Mouse (Mus musculus) limb, embryonic 13.5 days (tissue): Measurements from ENCODE around the gene Rad51d. TPM values are rescaled to one million over a fixed set of nuclear protein-coding genes. Genes with fewer than 3 reads are reported as not detected.

Source experiments
- ATAC-seq: fragments of 200-750 bp; cut with Nextera tagmentation; 2 replicates; pipeline ENCODE4 v1.8.0; 2017; ENCODE audit warnings: low read depth, moderate number of reproducible peaks, moderate TSS enrichment; ENCODE audit not compliant: low FRiP score
- H3K27ac ChIP-seq: fragments of 300-500 bp; sonication (generic); 2 replicates; pipeline ENCODE4 v1.5.1; 2015; ENCODE audit warnings: inconsistent platforms, mild to moderate bottlenecking, moderate library complexity
- H3K27me3 ChIP-seq: fragments of 300-500 bp; sonication (generic); 2 replicates; pipeline ENCODE4 v1.6.1; 2015; ENCODE audit warnings: mild to moderate bottlenecking, inconsistent platforms
- H3K36me3 ChIP-seq: fragments of 300-500 bp; sonication (generic); 2 replicates; pipeline ENCODE4 v1.6.1; 2015; ENCODE audit warnings: inconsistent platforms, mild to moderate bottlenecking, moderate library complexity
- H3K4me1 ChIP-seq: fragments of 300-500 bp; sonication (generic); 2 replicates; pipeline ENCODE4 v1.6.1; 2015; ENCODE audit warnings: inconsistent platforms
- H3K4me2 ChIP-seq: fragments of 300-500 bp; sonication (generic); replicated peaks from 2 replicates; pipeline ENCODE4 v1.6.1; 2015; ENCODE audit warnings: inconsistent platforms, mild to moderate bottlenecking, moderate library complexity
- H3K4me3 ChIP-seq: fragments of 300-500 bp; sonication (generic); 2 replicates; pipeline ENCODE4 v1.5.1; 2015; ENCODE audit warnings: moderate library complexity, mild to moderate bottlenecking, inconsistent platforms
- H3K9ac ChIP-seq: fragments of 300-500 bp; sonication (generic); 2 replicates; pipeline ENCODE4 v1.6.1; 2015; ENCODE audit warnings: mild to moderate bottlenecking, inconsistent platforms
- H3K9me3 ChIP-seq: fragments of 300-500 bp; sonication (generic); 2 replicates; pipeline ENCODE4 v1.6.1; 2016; ENCODE audit warnings: inconsistent platforms
- WGBS: fragments of 180-500 bp; shearing (Covaris S2); methylation state at CpG from one replicate; pipeline ENCODE4 v1.1.7; 2015; 5-methylcytosine and 5-hydroxymethylcytosine counted together
- polyA plus RNA-seq: library from polyadenylated mRNA; unstranded; fragments of >200 nt; fragmentation: Nextera tagmentation; extraction: Ambion mirVana; gene quantifications from 2 replicates; pipeline ENCODE4 v1.2.1, GENCODE M21; 2015

Rad51d gene
- polyA plus RNA-seq, 1 experiment from 2014 or later: 12.6 TPM

DNA sequence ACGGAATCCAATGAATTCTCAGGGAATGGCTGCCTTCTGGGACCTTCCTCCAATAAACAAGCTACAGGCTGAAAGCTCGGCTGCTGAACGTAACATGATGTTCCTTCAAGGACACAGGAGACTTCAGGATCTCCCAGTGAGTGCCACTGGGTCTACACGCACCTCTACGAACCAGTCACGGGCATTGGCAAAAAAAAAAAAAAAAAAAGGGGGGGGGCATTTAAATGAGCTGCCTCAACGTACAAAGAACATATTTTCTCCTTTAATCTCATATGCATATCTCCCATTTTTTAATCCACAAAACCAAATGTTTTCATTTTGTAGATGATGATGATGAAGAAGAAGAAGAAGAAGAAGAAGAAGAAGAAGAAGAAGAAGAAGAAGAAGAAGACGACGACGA, 24.5 kb downstream of the Rad51d start:
- Histone ChIP-seq H3K4me2 (no peak overlapping the region), H3K9me3 (no peaks in the 10 kb centered on the region), H3K36me3 (no peaks in the 10 kb centered on the region), H3K27ac (no peak overlapping the region), H3K4me3 (no peak overlapping the region), H3K9ac (no peak overlapping the region), H3K27me3 (no peaks in the 10 kb centered on the region), H3K4me1 (peaks cover 26% of the 10 kb centered on the region)
- no peak for ATAC-seq
- WGBS: 81% methylated on average over 10 of the region's 10 CpGs

DNA sequence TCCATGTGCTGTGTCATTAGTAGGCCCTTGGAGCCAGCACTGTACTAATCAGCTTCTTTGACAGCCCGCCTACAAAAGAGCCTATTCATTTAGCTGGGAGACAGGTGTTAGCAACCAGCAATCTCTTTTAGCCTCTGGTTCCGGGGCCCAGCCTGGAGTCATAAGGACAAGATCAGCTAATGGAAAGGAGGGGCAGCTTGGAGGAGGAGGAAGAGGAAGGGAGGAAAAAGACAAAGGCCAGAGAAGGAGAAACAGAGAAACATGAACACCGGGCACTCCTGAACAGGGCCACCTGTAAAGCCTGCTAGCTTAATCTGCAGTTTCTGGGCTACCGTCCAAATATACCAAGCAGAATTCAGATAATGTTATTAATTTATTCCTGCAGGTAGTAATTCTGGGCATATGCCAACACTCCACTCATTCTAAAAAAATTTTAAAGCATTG, 26.9 kb downstream of the Rad51d start:
- peaks cover 21% of the 10 kb centered on the region for H3K4me1 ChIP-seq
- no peak overlapping the region for H3K9ac ChIP-seq

DNA sequence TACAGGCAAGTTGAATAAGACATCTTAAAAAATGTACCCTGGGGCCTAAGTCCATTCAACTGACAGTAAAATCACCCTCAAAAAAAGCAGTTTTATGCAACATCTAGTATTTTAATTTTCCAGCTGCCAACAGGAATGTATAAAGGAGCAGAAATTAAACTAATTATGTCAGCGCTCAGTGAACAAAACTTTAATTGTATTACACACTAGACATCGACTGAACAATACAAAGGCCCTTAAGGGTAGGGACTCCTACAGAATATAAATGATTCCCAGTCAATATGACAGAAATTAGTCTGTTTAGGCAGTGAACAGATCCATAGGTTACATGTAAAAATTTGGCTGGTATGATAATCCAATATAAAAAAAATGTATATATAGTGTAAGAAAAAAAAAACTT, 27.4 kb downstream of the Rad51d start:
- H3K36me3 ChIP-seq: no peaks in the 10 kb centered on the region
- no peak overlapping the region for H3K9ac ChIP-seq
- 72% methylated on average over 2 of the region's 2 CpGs for WGBS
- no peaks in the 10 kb centered on the region for H3K9me3 ChIP-seq
- no peak for ATAC-seq
- H3K4me1 ChIP-seq: peaks cover 19% of the 10 kb centered on the region
- H3K4me3 ChIP-seq: no peak overlapping the region
- H3K27me3 ChIP-seq: no peaks in the 10 kb centered on the region
- no peak overlapping the region for H3K4me2 ChIP-seq
- H3K27ac ChIP-seq: no peak overlapping the region

More for the DNA sequence above, 26.9 kb downstream of the Rad51d start:
- no peaks in the 10 kb centered on the region for H3K27me3 ChIP-seq
- H3K4me3 ChIP-seq: no peak overlapping the region
- H3K4me2 ChIP-seq: no peak overlapping the region
- H3K36me3 ChIP-seq: no peaks in the 10 kb centered on the region
- no peaks in the 10 kb centered on the region for H3K9me3 ChIP-seq
- 50% methylated on average over 4 of the region's 4 CpGs for WGBS
- ATAC-seq: no peak
- H3K27ac ChIP-seq: peak overlapping the region; percentile 44; the same call in 1 of the 2 replicates

DNA sequence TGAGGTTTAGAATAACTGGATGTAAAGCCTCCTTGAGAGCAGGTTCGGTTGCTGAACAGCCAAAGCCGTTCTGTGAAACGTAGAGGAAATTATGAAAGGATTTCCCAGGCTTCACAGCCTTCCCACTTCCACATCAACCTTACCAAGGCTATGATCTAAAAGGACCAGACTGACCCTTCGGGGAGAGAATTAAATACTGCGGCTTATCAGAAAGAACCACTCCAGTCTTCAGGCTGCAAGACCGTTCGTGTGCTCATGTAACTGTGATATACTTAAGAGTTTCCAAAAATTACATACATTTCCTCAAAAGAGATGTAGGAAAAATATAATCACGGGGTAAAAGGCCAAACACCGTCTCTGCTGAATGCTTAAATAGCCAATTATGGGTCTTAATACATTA, 27.8 kb downstream of the Rad51d start:
- 72% methylated on average over 9 of the region's 9 CpGs for WGBS
- Histone ChIP-seq H3K9me3 (no peaks in the 10 kb centered on the region), H3K36me3 (no peaks in the 10 kb centered on the region)

DNA sequence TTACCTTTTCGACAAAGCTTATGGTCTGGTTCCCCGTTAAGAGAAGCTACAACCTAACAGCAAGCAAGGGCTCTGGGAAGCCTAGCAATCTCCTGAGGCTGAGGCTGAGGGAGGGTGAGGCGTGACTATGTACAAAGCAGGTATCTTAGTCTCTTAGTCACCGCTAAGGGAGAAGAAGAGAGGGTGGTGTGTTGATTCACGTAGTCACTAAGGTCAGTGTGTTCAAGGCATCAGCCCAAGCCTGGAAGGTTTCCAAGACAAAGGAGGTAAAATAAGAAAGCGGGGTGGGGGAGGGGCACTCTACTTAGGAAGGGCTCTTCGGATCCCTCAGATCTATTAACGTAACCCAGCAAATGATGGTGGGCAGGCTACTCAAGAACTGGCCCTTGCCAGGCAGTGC, 28.9 kb downstream of the Rad51d start:
- Histone ChIP-seq H3K27ac (no peak overlapping the region), H3K4me3 (no peak overlapping the region), H3K4me2 (no peak overlapping the region), H3K27me3 (no peaks in the 10 kb centered on the region), H3K4me1 (peaks cover 23% of the 10 kb centered on the region), H3K9ac (no peak overlapping the region), H3K9me3 (no peaks in the 10 kb centered on the region), H3K36me3 (no peaks in the 10 kb centered on the region)
- WGBS: 72% methylated on average over 8 of the region's 8 CpGs
- ATAC-seq: no peak

More for the DNA sequence above, 27.8 kb downstream of the Rad51d start:
- Histone ChIP-seq H3K4me3 (no peak overlapping the region), H3K27ac (no peak overlapping the region), H3K27me3 (no peaks in the 10 kb centered on the region), H3K4me1 (peaks cover 19% of the 10 kb centered on the region), H3K4me2 (no peak overlapping the region), H3K9ac (no peak overlapping the region)
- ATAC-seq: no peak

DNA sequence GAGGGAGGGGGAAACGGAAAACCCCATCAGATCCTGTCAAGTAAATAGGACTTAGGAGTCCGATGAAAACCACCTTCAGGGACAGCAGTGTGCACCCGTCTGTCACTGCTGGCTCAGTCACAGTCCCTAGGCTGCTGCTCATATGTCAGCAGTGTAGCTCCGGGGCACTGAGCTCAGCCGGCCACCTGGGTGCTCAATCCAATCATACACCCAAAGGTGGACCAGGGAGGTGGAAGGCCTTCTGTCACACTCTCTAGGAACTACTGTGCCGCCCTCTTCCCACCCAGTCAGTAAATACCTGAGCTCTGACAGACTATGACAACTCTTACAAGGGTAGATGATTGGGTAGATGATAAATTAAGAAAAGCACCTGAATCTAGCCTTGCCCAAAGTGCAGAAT, 29.7 kb downstream of the Rad51d start:
- ATAC-seq: no peak
- Histone ChIP-seq H3K9me3 (no peaks in the 10 kb centered on the region), H3K4me3 (no peak overlapping the region), H3K27me3 (no peaks in the 10 kb centered on the region), H3K9ac (no peak overlapping the region), H3K36me3 (no peaks in the 10 kb centered on the region), H3K4me1 (peaks cover 29% of the 10 kb centered on the region), H3K4me2 (no peak overlapping the region), H3K27ac (no peak overlapping the region)
- whole genome bisulfite sequencing: 91% methylated on average over 6 of the region's 6 CpGs

DNA sequence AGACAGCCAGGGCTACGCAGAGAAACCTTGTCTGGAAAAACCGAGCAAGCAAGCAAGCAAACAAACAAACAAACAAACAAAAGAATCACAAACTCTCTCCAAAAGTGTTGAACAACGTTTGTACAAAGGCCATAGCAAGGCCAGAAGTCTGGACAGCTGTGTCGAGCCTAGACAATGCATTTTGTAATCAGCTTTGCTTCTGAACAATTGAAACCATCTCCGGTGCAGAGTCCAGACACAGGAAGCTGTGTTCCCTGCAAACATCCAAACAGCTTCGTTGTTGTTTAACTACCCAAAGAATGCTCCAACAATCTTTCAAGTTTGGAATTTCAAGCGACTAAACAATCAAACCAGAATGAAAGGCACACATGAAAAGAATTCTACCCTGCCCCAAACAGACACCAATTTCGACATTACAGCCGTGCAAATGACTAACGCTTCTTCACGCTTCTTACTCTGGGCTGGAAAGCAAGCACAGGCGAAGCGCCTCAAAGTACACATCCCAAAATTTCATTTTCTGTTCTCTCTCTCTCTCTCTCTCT, 33.0 kb downstream of the Rad51d start:
- ATAC-seq: no peak
- Histone ChIP-seq H3K9me3 (no peaks in the 10 kb centered on the region), H3K4me2 (no peak overlapping the region), H3K9ac (no peak overlapping the region), H3K36me3 (no peaks in the 10 kb centered on the region), H3K27ac (no peak overlapping the region), H3K4me3 (no peak overlapping the region), H3K4me1 (peaks cover 21% of the 10 kb centered on the region), H3K27me3 (no peaks in the 10 kb centered on the region)
- WGBS: 84% methylated on average over 13 of the region's 13 CpGs

DNA sequence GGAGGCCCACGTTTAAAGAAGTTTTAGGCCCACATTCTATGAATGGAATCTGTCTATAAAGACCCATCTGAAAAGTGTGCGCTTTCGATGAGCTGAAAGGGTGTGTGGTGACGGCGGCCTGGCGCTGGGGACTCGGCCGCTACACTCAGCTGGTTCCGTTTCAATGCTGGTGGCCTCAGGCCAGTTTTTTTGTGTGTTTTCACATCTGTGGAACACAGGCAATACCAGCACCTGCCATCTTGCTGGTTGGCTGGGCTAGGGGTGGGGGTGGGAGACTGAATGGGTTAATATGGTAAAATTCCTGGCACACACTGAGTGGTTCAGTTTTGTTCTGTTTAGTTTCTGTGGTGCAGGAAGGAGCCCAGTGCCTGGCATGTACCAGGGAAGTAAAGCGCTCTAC, 34.4 kb downstream of the Rad51d start:
- Histone ChIP-seq H3K9ac (no peak overlapping the region), H3K27ac (no peak overlapping the region; the same call in 1 of the 2 replicates), H3K36me3 (no peaks in the 10 kb centered on the region), H3K4me2 (no peak overlapping the region), H3K4me1 (peaks cover 10% of the 10 kb centered on the region), H3K27me3 (no peaks in the 10 kb centered on the region), H3K4me3 (no peak overlapping the region), H3K9me3 (no peaks in the 10 kb centered on the region)
- 72% methylated on average over 10 of the region's 10 CpGs for WGBS
- ATAC-seq: no peak

DNA sequence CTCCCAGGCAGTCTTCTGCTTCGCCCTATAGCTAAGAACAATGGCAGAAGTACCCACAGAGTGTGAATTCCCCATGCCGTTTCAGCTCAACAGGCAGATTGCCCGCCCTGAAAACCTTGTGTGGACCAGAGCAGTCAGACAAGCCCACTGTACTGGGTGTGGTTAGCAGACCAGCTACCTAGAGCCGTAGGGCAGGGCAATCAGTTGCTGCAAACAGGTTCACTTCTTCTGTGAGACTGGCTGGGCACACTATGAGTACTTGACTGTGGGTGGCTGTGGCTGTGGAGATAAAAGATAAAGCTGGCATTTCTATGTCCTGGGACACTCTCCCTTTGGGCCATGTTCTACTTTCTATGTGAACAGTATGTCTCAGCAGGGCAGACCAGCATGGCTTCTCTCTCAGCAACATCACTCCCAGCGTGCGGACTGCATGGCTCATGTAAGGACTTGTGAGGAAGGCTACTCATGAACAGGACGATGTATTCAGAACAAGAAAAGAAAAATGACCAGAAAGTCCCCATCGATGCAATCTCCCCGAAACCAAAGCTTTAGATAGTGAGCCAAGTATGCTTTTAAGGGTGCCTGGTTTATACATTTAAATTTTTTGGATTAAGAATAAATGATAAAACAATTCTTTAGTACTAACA, 35.0 kb downstream of the Rad51d start:
- Histone ChIP-seq H3K4me2 (no peak overlapping the region), H3K9ac (no peak overlapping the region), H3K4me1 (peaks cover 14% of the 10 kb centered on the region), H3K27ac (no peak overlapping the region), H3K36me3 (no peaks in the 10 kb centered on the region), H3K9me3 (no peaks in the 10 kb centered on the region), H3K4me3 (no peak overlapping the region), H3K27me3 (no peaks in the 10 kb centered on the region)
- no peak for ATAC-seq
- WGBS: 88% methylated on average over 9 of the region's 9 CpGs

DNA sequence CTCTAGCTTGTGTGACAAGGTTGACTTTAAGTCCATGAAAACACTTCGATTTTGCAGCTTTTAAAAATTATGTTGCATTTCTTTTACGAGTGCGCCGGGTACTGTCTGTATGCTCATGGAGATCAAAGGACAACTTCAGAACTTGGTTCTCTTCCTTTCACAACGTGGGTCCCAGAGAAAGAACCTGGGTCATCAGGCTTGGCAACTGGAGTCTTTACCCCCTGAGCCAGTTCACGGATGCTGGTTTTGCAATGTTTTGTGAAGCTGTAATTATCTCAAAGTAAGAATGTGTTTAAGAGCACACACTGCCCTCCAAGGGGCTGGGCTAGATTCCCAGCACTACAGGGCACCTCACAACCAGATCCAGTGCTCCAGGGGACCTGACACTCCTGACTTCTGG, 36.3 kb downstream of the Rad51d start:
- WGBS: 77% methylated on average over 6 of the region's 6 CpGs
- H3K4me2 ChIP-seq: no peak overlapping the region
- ATAC-seq: no peak

DNA sequence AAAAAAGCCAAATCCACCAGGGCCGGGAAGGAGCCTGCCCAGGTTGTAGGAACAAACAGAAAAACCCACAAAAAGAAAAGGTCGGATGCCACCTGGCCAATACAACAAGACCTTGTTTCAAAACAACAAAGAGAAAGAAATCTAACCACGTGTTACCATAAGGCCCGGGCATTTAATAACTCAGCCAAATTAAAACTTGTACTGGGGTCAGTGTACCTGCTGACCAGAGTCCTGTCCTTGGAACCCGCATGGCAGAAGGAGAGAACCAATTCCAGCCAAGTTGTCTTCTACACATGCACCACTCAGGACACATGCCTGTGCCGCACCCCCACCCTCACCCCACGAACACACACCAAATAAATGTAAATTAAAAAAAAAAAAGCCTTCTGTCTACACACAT, 37.5 kb downstream of the Rad51d start:
- Histone ChIP-seq H3K4me1 (peaks cover 23% of the 10 kb centered on the region), H3K27ac (no peak overlapping the region), H3K9ac (no peak overlapping the region), H3K9me3 (no peaks in the 10 kb centered on the region), H3K4me2 (no peak overlapping the region), H3K27me3 (no peaks in the 10 kb centered on the region), H3K4me3 (no peak overlapping the region), H3K36me3 (no peaks in the 10 kb centered on the region)
- WGBS: 87% methylated on average over 7 of the region's 7 CpGs
- ATAC-seq: no peak

More for the DNA sequence above, 36.3 kb downstream of the Rad51d start:
- H3K36me3 ChIP-seq: no peaks in the 10 kb centered on the region
- no peaks in the 10 kb centered on the region for H3K27me3 ChIP-seq
- peaks cover 23% of the 10 kb centered on the region for H3K4me1 ChIP-seq
- H3K9me3 ChIP-seq: no peaks in the 10 kb centered on the region
- no peak overlapping the region for H3K27ac ChIP-seq
- no peak overlapping the region for H3K9ac ChIP-seq
- H3K4me3 ChIP-seq: no peak overlapping the region

DNA sequence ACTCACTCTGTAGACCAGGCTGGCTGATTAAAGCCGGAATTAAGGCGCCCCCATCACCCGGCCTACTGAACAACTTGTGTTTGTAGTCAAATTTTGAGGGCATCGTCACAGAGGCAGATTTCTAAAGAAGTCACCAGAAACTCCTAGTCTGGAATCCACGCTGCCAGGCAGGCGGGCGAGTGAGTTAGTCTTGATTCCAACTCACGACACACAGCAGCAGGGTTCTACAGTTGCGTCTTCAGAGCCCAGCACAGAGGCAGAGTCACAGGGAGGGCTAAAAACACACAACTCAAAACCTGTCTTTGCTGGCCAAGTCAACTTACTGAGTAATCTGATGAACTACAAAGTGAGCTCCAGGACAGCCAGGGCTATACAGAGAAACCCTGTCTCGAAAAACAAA, 37.9 kb downstream of the Rad51d start:
- Histone ChIP-seq H3K4me2 (no peak overlapping the region), H3K9ac (no peak overlapping the region), H3K27me3 (no peaks in the 10 kb centered on the region), H3K4me3 (no peak overlapping the region), H3K27ac (no peak overlapping the region), H3K36me3 (no peaks in the 10 kb centered on the region), H3K9me3 (no peaks in the 10 kb centered on the region), H3K4me1 (peaks cover 28% of the 10 kb centered on the region)
- 83% methylated on average over 10 of the region's 10 CpGs for WGBS
- ATAC-seq: no peak

DNA sequence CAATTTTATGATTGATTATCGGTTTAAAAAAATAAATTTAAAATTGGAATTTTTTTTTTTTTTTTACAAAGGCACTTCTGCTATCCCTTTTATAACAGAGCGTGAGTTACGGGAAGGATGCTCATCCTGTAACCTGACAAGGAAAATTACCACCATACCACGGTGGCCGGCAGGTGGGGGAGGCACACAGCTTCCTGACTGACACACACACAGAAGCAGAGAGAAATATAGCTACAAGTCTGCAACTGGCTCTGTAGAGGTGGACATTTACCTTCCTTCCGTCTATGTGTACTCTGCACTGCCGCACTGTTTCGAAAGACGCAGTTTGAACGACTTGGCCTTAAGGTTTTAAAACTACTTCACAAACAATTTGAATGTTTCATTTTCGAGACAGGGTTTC, 38.3 kb downstream of the Rad51d start:
- no peaks in the 10 kb centered on the region for H3K27me3 ChIP-seq
- H3K4me2 ChIP-seq: no peak overlapping the region
- 86% methylated on average over 11 of the region's 11 CpGs for WGBS
- no peak overlapping the region for H3K27ac ChIP-seq
- no peak overlapping the region for H3K9ac ChIP-seq
- no peak overlapping the region for H3K4me3 ChIP-seq
- H3K4me1 ChIP-seq: peaks cover 32% of the 10 kb centered on the region
- ATAC-seq: no peak
- H3K9me3 ChIP-seq: no peaks in the 10 kb centered on the region
- H3K36me3 ChIP-seq: no peaks in the 10 kb centered on the region
